ENCODE assay signal across 14 mouse cellular contexts in genomic region chr12:106080511-106080910, GRCm38 (mm10).
A peak's percentile ranks its signal among the peaks of the same experiment; 100 is the strongest.
DNase-seq lines count a peak whose midpoint lies in the region; ATAC-seq lines count a peak whose summit lies in the region.
"Had no signal": no experiment of that assay in that cellular context is flagged by ENCODE, and none has a peak within 500 bp of the region (broad histone marks: within the 10 kb centered on the region; RNA-seq: fewer than 3 reads in every experiment).

No protein-coding gene starts in this region.

- H3K4me1 ChIP-seq in hindbrain, embryonic 11.5 days (replicated peaks; ENCODE audit: control insufficient read depth, insufficient read depth, low read length): peaks cover 13% of the 10 kb centered on the region
- peaks cover 57% of the 10 kb centered on the region for H3K4me1 ChIP-seq in hindbrain, embryonic 10.5 days (replicated peaks)
- peaks cover 31% of the 10 kb centered on the region for H3K4me1 ChIP-seq in forebrain, embryonic 14.5 days (ENCODE audit: control insufficient read depth, insufficient read depth, low read length)
- H3K4me1 ChIP-seq: heart, embryonic 15.5 days had no signal

- ATAC-seq in hindbrain, embryonic 11.5 days (ENCODE audit: low FRiP score): no peak
- no peak for ATAC-seq in forebrain, embryonic 14.5 days
- ATAC-seq in erythroid progenitor cell, adult 5-6 weeks (replicated peaks; ENCODE audit: low FRiP score, poor library complexity, severe bottlenecking): no peak

- no peak overlapping the region for H3K4me2 ChIP-seq in hindbrain, embryonic 11.5 days (replicated peaks; ENCODE audit: low read depth, low read length)
- peak overlapping the region; percentile 51 for H3K4me2 ChIP-seq in forebrain, embryonic 14.5 days (ENCODE audit: low read length)
- H3K4me2 ChIP-seq: heart, embryonic 15.5 days had no signal

- H3K36me3 ChIP-seq in hindbrain, embryonic 11.5 days (ENCODE audit: control insufficient read depth, insufficient read depth, low read length): no peaks in the 10 kb centered on the region
- peaks cover 8% of the 10 kb centered on the region for H3K36me3 ChIP-seq in hindbrain, embryonic 10.5 days
- H3K36me3 ChIP-seq in forebrain, embryonic 14.5 days (ENCODE audit: control insufficient read depth, insufficient read depth, low read length): 0 out of 2 replicates have a peak, but pooled peaks cover 9% of the 10 kb centered on the region
- H3K36me3 ChIP-seq: heart, embryonic 15.5 days had no signal

- H3K27ac ChIP-seq in hindbrain, embryonic 11.5 days (ENCODE audit: low read depth, low read length): peak overlapping the region; percentile 59; the same call in 1 of the 2 replicates
- no peak overlapping the region; the same call in 1 of the 2 replicates for H3K27ac ChIP-seq in hindbrain, embryonic 10.5 days
- peak overlapping the region; percentile 90; the same call in 1 of the 2 replicates for H3K27ac ChIP-seq in forebrain, embryonic 14.5 days (ENCODE audit: low read depth, low read length)
- H3K27ac ChIP-seq: heart, embryonic 15.5 days; limb, embryonic 12.5 days; liver, embryonic 14.5 days had no signal

- H3K9me3 ChIP-seq in hindbrain, embryonic 11.5 days (ENCODE audit: control insufficient read depth, low read length): no peaks in the 10 kb centered on the region
- H3K9me3 ChIP-seq in hindbrain, embryonic 10.5 days: no peaks in the 10 kb centered on the region
- no peaks in the 10 kb centered on the region for H3K9me3 ChIP-seq in forebrain, embryonic 14.5 days (replicated peaks; ENCODE audit: control insufficient read depth, low read length)
- H3K9me3 ChIP-seq: heart, embryonic 15.5 days; limb, embryonic 12.5 days had no signal

- no peak overlapping the region for H3K9ac ChIP-seq in hindbrain, embryonic 11.5 days (ENCODE audit: low read depth, low read length)
- peak overlapping the region; percentile 49; the same call in 1 of the 2 replicates for H3K9ac ChIP-seq in forebrain, embryonic 14.5 days (ENCODE audit: low read length)
- H3K9ac ChIP-seq: heart, embryonic 15.5 days; limb, embryonic 12.5 days; liver, embryonic 14.5 days had no signal

- WGBS in hindbrain, embryonic 11.5 days: 33% methylated on average over 5 of the region's 5 CpGs
- WGBS in hindbrain, embryonic 10.5 days: 38% methylated on average over 5 of the region's 5 CpGs
- WGBS in forebrain, embryonic 14.5 days: 9% methylated on average over 5 of the region's 5 CpGs

- H3K27me3 ChIP-seq in hindbrain, embryonic 11.5 days (ENCODE audit: control insufficient read depth, insufficient read depth, low read length): no peaks in the 10 kb centered on the region
- H3K27me3 ChIP-seq in hindbrain, embryonic 10.5 days (ENCODE audit: insufficient read depth, poor library complexity, severe bottlenecking): no peaks in the 10 kb centered on the region
- H3K27me3 ChIP-seq in forebrain, embryonic 14.5 days (replicated peaks; ENCODE audit: control insufficient read depth, insufficient read depth, low read length): no peaks in the 10 kb centered on the region
- H3K27me3 ChIP-seq: heart, embryonic 15.5 days; limb, embryonic 12.5 days had no signal

- no peak for DNase-seq in hindbrain, embryonic 11.5 days (ENCODE audit: low spot score)
- no peak for DNase-seq in hindbrain, embryonic 10.5 days (ENCODE audit: low spot score)
- DNase-seq in forebrain, embryonic 14.5 days (ENCODE audit: low spot score): peak; percentile 10
- peak; percentile 47 for DNase-seq in mesoderm, embryonic 11.5 days (ENCODE audit: low read depth, low spot score)
- DNase-seq in retina, embryonic 14.5 days (ENCODE audit: low spot score): peak; percentile 69
- DNase-seq in gastrocnemius, adult 8-10 months (ENCODE audit: low spot score in 2 of 2): no peak
- DNase-seq: heart, adult 11 months; kidney, adult 8-10 months; lung, postnatal 14 days; thymus, postnatal 25 days had no signal

- H3K4me3 ChIP-seq in hindbrain, embryonic 11.5 days (ENCODE audit: low read depth, low read length): no peak overlapping the region
- H3K4me3 ChIP-seq in hindbrain, embryonic 10.5 days: no peak overlapping the region
- H3K4me3 ChIP-seq in forebrain, embryonic 14.5 days (ENCODE audit: low read depth, low read length): no peak overlapping the region
- H3K4me3 ChIP-seq: heart, embryonic 15.5 days; limb, embryonic 12.5 days had no signal

Comparison
In these comparisons a context has a peak if more than half of its experiments do, and no peak if none do; other contexts are left out.
1. DNase-seq: peak in forebrain, embryonic 14.5 days (single experiment), mesoderm, embryonic 11.5 days (single experiment) and retina, embryonic 14.5 days (single experiment); none in hindbrain, embryonic 11.5 days (single experiment), hindbrain, embryonic 10.5 days (single experiment) and gastrocnemius, adult 8-10 months (0 of 2).